Mouse (Mus musculus) retina, postnatal 7 days (tissue): ENCODE measurements around the gene Rfng.
"Not testable (repeated sequence)": the region's sequence is repeated elsewhere in the genome, so short reads cannot be mapped to it uniquely, and the experiment has no call there.

Source experiments
- DNase-seq: peaks from one replicate; pipeline ENCODE4 v3.0.0-alpha.2; 2012; ENCODE audit warnings: low read depth, low spot score

Rfng gene

GRCm38 (mm10) chr11:120773463-120774190 lies 10.4 kb downstream of the Rfng start:
- no peak for DNase-seq

GRCm38 (mm10) chr11:120772749-120773148 lies 11.3 kb downstream of the Rfng start:
- no peak for DNase-seq

GRCm38 (mm10) chr11:120768206-120768605 lies 15.8 kb downstream of the Rfng start:
- DNase-seq: no peak

GRCm38 (mm10) chr11:120767023-120767422 lies 17.0 kb downstream of the Rfng start:
- not testable (repeated sequence) for DNase-seq

- DNase-seq: not testable (repeated sequence)
Observed at GRCm38 (mm10) chr11:120763121-120763999, 20.6 kb downstream of the Rfng start.

- not testable (repeated sequence) for DNase-seq
Observed at GRCm38 (mm10) chr11:120762672-120763041, 21.4 kb downstream of the Rfng start, which contains the start of gene Hmga1b. TSS of gene Hmga1b (plus strand) at chr11:120762794.

- DNase-seq: no peak
Observed at GRCm38 (mm10) chr11:120761811-120762671, 22.0 kb downstream of the Rfng start.

GRCm38 (mm10) chr11:120760236-120760635 lies 23.8 kb downstream of the Rfng start:
- DNase-seq: no peak

- DNase-seq: no peak
Observed at GRCm38 (mm10) chr11:120751606-120752005, 32.4 kb downstream of the Rfng start.

- no peak for DNase-seq
Observed at GRCm38 (mm10) chr11:120749430-120749829, 34.6 kb downstream of the Rfng start.

- no peak for DNase-seq
Observed at GRCm38 (mm10) chr11:120747974-120748373, 36.0 kb downstream of the Rfng start.

GRCm38 (mm10) chr11:120744121-120744701 lies 39.8 kb downstream of the Rfng start:
- no peak for DNase-seq

GRCm38 (mm10) chr11:120740981-120741380 lies 43.0 kb downstream of the Rfng start:
- DNase-seq: no peak

- DNase-seq: no peak
Observed at GRCm38 (mm10) chr11:120736424-120736823, 47.6 kb downstream of the Rfng start.

GRCm38 (mm10) chr11:120733521-120733920 lies 50.5 kb downstream of the Rfng start:
- no peak for DNase-seq

- no peak for DNase-seq
Observed at GRCm38 (mm10) chr11:120731858-120732680, 51.9 kb downstream of the Rfng start, which contains the start of gene Cbr2. TSS of gene Cbr2 (minus strand) at chr11:120732114.

GRCm38 (mm10) chr11:120731395-120731794 lies 52.6 kb downstream of the Rfng start:
- no peak for DNase-seq
